Mouse (Mus musculus): ENCODE data around the gene Slc43a1.

- TF ChIP-seq CTCF (conservative IDR thresholded peaks at IDR 0.05; ENCODE audit: insufficient read depth, insufficient read length, low read depth, low read length) (peak; percentile 55), POLR2A (IDR thresholded peaks at IDR 0.05; ENCODE audit: low read depth, low read length) (no peak)
Measured at GRCm38 (mm10) chr2:84799041-84799561, 39.5 kb upstream of the Slc43a1 start.
